Mouse (Mus musculus) ES-Bruce4 (cell line): Measurements from ENCODE around the gene Tlcd2.

Source experiments
- EP300 ChIP-seq: IDR thresholded peaks from 2 replicates; pipeline ENCODE4 v1.6.1; 2011; ENCODE audit warnings: low read depth, low read length; ENCODE audit not compliant: insufficient read depth
- POLR2A ChIP-seq: IDR thresholded peaks from one replicate; pipeline ENCODE4 v1.8.1; 2011; ENCODE audit warnings: low read length; ENCODE audit not compliant: insufficient read depth

- peak; percentile 31 for TF ChIP-seq POLR2A
- no peak for TF ChIP-seq EP300
Measured at GRCm38 (mm10) chr11:75460103-75460843, 1.2 kb upstream of the Tlcd2 start.
